Mouse (Mus musculus) MEL-GATA-1-ER (cell line): ENCODE measurements at regions not wholly inside any gene's neighbourhood (a gene's known extent, or its start where the extent isn't known, plus 50 kb on each side); places are given as distances from the start of the nearest gene placed in this dataset.
"Not testable (repeated sequence)": the region's sequence is repeated elsewhere in the genome, so short reads cannot be mapped to it uniquely, and the experiment has no call there.

ENCODE experiments used
- DNase-seq: peaks from one replicate; pipeline ENCODE4 v3.0.0-alpha.2; 2012; ENCODE audit warnings: low read depth; ENCODE audit errors: extremely low read depth

DNA sequence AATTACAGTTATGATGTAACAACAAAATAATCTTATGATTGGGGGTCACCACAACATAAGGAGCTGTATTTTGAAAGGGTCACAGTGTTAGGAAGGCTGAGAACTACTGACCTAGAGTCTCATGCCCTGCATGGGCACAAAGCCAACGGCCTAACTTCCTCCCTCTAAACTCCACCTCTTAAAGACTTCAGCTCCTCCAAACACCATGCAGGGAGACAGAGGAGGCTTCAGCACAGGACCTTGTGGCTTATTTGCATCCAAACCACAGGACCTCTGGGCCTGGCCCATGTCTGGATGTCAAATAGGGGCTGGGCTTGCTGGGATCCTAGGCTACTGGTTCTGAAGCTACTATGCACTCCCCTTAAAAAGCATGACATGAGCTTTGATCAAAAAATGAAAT, 294.7 kb upstream of the Kdm8 start:
- DNase-seq, result no peak

DNA sequence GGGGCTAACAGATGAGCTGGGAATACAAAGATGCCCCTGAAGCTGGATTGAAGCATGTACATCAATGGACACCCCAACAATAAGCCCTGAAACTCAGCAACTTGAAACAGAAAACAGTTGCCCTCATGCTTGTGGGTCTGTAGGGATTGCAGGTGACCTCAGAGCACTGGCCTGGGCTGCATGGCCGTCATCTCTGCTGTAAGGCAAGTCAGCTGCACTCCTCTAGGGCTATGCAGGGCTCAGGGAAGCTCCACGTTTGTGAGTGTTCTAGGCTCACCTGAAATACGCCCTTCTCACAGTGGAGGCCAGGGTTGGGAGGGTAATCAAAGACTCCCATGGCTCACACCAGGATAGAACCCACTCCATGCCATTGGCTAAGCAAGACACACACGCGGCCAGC, 292.2 kb upstream of the Kdm8 start:
- no peak for DNase-seq

DNA sequence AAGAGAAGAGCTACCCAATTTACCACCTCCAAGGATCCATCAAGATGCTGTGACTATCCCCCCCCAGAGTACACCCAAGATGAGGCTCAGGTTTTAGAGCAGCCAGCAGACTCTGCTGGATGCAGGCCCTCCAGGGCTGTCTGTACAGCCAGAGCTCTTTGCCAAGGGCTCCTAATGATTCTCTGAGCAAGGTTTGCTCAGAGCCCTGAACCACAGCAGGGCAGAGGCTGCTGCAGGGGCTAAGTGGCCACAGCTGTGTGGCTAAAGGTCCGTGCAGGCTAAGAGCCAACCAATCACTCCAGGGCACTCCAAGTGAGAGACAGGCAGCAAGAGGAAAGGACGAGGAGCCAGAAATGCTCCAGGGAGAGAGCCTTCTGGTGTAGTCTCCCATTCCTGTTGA, 289.2 kb upstream of the Kdm8 start:
- DNase-seq, result no peak

DNA sequence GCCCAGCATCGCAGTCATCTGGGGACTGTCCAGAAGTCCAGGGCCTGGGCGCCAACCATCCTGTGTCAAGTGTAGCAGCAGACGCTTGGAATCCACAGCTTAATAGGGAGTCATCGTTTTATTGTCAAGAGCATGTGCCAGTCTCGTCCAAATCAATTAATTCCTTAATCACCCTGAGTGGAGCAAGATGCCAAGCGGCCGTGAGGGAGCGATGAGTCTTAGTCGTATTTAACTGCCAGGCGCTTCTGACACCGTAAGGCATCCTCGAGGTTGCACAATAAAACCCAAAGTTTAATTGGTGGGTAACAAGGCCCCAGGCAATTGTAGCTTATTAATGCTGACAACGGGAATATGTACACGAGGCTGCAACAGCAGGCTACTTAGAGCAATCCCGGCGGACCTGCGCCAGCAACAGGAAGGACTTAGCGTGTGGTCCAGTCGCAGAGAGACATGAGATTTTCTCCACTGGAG, 277.6 kb upstream of the Kdm8 start:
- no peak for DNase-seq

DNA sequence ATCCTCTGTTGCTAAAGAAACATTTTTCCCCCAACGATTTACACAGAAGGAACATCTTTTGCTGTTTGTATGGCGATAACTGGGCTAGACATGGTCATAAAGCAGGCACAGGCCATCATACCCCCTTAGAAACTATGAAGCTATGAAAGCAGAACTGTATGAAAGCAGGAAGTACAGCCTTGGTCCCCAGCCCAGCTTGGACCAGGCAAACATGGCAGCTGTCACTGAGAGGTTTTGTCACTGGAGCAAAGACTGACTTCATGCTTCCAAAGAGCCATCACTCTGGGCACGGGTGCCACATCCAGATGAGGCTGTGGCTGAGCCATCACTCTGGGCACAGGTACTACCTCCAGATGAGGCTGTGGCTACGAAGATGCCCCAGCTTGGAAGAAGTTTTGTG, 276.8 kb upstream of the Kdm8 start:
- DNase-seq, result no peak

DNA sequence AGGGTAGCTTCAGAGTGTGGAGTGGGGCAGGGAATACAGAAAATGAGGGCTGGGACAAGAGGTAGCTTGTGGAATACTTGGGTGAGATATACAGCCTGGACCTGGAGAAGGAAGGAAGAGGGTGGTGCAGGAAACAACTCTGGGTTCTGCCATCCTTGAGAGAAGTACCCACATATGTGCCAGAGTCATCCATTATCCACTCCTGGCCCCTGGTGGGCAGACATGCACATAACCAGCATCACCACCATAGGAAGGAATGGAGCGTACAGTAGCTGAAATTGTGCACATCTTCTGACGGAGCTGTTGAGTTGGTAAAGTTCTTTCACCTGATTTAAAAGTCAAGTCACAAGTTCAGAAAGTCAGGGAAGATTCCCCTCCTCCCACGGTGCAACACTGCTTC, 262.9 kb upstream of the Kdm8 start:
- DNase-seq, result no peak

DNA sequence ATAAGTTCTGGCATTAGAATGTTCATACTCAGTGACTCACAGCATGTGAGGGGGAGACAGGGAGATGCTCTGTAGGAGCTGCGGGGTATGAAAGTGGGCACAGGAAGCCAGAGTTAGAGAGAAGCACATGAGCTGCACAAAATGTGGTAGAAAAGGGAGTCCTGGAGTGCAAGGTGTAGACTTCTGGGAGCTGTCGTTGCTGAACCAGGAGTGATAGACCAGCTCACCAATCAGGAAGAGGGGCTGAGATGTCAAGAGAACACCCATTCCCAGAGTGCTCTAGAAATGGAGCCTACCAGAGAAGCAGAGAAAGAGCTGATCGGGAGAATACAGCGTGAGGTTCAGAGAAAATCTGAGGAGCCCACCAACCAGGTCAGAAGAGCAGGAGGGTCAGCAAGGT, 262.2 kb upstream of the Kdm8 start:
- DNase-seq, result no peak

DNA sequence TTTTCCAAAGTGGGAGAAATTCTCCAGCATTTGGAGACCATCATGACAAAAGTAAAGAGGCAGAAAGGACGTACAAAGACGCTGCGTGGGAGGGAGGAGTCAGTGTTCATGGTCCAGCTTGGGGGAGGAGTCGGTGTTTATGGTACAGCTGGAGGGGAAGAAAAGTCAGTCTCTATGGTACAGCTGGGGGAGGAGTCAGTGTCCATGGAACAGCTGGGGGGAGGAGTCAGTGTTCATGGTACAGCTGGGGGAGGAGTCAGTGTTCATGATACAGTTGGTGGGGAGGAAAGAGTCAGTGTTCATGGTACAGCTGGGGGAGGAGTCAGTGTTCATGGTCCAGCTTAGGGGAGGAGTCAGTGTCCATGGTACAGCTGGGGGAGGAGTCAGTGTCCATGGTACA, 261.5 kb upstream of the Kdm8 start:
- DNase-seq, result not testable (repeated sequence)

DNA sequence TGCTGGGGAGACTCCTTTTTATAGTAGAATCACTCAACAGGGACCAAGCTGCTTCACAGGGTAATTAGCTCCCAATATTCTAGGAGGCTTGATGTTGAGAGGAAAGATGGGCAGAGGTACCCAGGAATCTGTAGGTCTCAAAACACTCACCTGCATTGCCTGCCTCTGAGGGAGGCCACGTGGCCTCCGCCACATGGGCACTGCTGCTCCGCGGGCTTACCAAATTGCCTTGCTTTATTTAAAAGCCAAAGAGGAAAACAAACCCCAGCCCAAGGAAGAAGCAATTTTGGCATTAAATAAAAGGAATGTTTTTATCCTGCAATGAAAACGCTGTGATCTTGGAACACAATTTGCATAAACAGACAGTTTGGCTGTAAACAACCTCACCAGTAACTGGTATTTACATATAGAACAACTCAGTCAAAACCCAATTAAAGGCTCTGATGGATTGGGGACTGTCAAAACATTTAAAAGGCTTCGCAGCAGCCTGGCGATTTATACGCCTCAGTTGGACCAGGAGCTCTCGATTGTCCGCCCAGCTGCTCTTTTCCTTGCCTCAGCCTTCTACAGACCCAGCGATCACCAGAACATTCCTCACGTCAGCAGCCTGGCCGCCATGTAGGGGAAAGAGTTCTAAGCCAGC, 259.3 kb upstream of the Kdm8 start:
- no peak for DNase-seq

DNA sequence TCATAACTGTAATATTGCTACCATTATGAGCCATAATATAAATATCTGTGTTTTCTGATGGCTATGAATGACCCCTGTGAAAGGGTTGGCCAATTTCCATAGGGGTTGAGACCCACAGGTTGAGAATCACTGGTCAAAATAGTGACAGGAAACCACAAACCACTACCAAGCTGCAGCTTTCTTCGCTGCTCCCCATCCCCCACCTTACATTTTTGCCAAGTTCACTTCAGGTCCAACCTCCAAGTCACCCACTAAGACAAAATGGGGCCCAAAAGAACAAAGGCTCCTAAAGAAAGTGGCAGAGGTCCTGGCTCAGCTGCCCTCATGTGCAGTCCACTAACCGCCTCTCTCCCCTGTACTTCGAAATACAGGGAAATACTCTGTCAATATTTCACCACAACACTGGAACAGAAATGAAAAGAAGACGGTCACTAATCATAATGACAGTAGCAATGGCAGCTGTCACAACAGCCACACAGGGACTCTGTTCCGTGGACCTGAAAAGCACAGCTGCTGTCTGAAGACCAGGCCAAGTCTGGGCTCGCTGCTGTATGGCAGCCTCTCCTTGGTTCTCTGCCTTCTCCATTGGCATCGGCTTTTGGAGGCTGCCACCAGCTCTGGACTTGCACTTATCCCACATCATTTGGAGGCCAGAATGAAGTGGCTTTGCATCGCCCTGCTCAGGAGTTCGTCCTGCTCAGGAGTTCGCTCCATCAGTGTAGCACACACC, 257.3 kb upstream of the Kdm8 start:
- DNase-seq, result no peak

DNA sequence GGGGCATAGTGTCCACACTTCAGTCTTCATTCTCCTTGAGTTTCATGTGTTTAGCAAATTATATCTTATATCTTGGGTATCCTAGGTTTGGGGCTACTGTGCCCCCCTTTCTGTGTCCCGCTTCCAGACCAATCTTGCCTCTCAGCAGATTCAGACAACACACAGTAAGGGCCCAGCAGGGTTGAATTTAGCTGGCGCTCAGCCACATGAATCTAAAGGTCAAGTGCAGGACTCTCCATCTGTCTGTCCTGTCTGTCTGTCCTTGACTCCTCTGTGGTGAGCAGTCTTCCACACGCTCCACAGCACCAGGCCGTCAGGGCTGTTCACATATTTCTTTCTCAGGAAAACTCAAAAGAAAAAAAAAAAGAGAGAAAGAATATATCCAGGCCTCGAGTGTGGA, 255.5 kb upstream of the Kdm8 start:
- no peak for DNase-seq

DNA sequence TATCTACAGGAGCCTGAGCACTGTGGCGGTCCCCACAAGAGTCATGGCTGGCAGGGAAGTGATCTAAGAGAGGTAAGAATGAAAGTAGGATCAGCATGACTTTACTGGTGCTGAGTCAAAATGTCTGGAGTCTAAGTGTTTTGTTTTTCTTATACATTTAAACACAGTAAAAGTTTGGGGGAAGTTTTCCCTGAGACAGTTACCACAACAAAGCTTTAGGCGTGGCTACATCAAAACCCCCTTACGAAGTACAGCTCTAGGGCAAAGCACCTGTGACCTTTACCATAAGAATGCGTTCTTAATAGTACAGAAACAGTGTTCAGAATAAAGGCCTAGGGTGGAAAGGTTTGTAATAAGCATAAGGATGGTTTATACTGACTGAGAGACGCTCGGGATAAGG, 254.4 kb upstream of the Kdm8 start:
- no peak for DNase-seq

DNA sequence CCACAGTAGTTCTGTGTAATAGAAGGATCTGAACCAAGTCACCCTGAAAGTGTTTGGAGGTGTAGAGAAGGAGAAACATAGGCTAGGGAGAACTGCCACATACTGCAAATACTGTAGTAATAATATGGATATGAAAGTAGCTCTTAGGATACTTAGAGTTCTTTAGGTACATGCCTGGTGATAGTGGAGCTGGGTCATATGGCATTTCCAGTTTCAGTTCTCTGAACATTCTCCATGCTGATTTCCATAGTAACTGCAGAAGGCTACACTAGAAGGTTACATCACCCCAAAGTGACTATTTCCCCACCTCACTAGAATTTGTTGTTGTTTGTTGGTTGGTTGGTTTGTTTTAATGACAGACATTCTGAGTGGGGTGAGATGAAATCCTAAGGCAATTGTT, 253.2 kb upstream of the Kdm8 start:
- DNase-seq, result no peak

DNA sequence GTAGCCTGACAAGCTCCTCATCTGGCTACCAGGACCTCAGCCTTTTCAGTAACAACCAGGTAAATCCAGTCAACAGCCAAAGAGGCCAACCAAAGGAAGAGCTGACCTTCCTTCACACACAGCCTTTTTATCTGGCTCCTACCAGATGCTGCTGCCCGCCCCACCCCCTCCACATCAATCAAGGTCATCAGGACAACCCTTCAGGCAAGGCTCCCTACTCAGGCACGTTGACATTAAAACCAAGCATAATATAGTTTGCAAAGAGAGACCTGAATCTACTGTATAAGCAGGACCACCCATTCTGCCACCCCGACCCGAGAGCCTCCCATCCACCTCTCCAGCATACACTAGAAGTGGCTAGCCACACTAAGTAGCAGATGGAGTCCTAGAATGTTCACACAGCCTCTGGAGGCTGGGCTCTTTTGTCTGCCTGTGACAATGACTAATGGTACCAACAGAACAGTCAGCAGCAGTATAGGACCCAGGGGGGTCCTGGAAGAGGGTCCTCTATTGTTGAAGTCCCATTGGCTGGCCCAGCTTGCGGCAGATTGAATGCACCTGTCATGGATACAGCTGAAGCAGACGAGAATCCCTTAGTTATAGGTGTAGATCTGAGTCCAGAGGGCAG, 233.0 kb upstream of the Kdm8 start:
- no peak for DNase-seq

DNA sequence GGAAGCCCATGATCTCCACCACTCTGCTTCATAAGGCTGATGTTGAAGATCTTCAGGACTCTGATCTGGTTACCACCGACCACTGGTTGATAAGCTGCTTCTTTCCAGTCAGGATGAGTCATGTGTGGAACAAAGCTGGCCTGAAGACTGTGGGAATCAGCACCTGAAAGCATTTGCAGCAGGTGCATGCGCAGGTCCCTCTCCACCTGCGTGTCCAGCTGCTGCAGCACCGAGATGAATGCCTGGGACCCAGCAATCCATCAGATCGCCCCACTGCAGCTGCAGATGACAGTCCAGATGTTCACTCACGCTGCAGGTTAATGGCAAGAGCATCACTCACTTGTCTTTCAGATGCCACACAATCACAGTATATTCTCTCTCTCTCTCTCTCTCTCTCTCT, 230.4 kb upstream of the Kdm8 start:
- DNase-seq, result no peak

DNA sequence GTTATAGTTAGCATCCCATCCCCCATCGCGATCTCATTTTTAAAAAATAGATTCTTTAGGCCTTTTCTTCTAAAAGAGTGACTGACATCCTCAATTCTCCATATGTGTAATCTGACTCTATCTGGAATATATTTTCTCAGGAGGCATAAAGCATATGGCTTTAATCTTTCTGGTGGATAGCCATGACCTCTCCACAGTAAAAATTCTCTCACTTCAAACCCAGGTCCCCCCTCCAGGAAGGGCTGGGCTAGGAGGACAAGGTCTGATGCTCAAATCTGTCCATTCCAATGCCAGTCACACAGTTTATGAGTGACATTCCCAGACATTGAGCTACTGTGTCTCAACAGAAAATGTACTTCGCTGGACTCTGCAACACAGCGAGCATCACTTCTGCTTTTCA, 226.8 kb upstream of the Kdm8 start:
- DNase-seq, result no peak

DNA sequence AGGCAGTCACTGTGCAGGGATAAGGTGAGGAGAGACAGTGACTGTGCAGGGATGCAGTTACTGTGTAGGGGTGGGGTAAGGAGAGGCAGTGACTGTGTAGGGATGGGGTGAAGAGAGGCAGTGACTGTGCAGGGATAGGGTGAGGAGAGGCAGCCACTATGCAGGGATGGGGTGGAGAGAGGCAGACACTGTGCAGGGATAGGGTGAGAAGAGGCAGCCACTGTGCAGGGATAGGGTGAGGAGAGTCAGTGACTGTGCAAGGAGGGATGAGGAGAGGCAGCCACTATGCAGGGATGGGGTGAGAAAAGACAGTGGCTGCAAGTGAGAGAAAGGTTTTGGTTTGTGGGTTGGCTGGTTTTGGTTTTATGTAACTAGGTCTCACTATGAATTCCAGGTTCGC, 221.8 kb upstream of the Kdm8 start:
- no peak for DNase-seq

DNA sequence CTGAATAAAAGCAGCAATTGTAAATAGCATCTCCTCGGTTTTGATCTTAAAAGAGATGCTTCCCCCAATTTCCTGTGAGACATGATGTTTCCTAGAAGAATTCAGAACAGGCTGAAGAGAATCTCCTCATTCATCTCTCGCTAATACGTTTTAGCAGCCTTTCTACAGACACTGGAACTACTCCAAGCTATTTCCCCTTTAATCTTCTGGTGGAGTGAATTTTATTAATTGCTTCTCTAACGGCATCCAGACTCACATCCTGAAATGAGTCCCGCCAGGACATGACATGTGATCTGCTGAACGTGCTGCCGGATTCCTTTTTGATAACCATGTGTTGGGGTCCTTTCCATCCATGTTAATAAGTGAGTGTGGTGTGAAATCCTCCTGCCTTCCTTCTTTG, 209.6 kb upstream of the Kdm8 start:
- no peak for DNase-seq

DNA sequence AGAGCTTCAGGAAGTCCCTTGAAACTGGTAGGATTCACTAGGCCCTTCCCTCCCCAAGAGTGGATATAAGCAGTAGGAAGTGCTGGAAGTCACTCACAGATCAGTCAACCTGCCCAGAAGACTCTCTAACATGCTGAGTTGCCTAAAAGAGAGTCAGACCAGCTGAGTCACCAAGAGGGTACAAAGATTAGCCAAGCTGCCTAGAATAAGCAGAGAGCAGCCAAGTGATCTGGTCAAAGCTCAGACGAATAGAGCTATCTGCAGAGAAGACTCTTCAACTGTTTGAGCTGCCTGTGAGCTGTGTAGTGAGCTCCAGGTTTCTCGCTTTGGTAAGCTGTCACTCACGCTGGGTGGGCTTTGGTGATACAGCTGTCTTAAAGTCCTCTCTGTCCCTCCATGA, 207.4 kb upstream of the Kdm8 start:
- no peak for DNase-seq

DNA sequence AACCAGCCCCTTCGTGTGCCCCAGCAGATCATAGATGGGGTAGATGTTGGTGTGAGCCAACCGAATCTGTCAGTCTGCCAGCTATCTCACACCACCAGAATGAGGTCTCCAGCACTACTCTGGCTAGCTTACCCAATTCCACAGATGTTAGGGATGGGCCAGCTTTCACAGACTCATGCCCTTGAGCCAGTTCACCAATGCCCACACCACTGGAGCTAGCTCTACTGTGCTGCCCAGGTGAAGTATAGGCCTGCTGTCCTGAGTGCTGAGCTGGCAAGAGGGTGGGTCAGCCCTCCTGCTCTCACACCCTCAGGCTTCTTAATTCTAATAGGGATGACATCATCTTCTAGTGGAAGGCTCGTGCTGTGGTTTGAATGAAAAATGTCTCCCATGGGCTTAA, 201.5 kb upstream of the Kdm8 start:
- no peak for DNase-seq

DNA sequence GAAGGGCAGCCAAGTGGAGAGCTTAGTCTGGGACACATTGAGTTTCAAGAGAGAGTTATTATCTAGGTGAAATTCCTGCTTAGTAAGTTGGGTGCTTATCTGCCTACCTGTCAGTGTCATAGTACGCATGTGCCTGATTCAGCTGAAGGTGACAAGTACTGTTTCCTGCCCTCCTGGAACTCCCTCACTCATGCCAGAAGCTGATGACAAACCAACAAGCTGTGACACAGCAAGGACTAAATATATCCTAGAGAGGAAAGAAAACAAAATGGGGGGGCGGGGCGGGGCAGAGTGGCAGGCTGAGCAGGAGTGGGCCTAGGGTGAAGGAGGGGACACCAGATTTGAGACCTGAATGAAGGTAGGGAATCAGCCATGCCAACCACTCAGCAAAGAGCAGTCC, 196.1 kb upstream of the Kdm8 start:
- no peak for DNase-seq

DNA sequence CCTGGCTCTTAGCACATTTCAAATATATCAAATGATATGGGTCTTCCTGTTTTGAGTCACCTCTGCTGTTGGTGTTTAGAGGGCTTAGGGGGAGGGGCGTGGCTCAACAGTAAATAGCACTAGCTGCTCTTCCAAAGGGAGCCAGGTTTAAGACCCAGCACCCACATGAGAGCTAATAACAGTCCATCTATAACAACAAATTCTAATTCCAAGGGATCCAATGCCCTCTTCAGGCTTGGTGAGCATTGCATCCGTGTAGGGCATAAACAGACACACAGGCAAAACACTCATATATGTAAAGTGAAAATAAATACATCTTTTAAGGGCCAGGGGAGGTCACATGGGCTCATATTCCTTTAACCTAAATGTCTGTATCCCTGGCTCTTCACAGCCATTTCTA, 194.1 kb upstream of the Kdm8 start:
- no peak for DNase-seq
